Mouse (Mus musculus) limb, embryonic 12.5 days (tissue): ENCODE results near the gene Ccdc40. TPM values are rescaled to one million over a fixed set of nuclear protein-coding genes. Genes with fewer than 3 reads are reported as not detected.
A peak's percentile ranks its signal among the peaks of the same experiment; 100 is the strongest.

Experiments used
- ATAC-seq: fragments of 200-750 bp; cut with Nextera tagmentation; 2 replicates; pipeline ENCODE4 v1.8.0; 2017; ENCODE audit warnings: low read depth, moderate TSS enrichment; ENCODE audit not compliant: insufficient number of reproducible peaks, insufficient read depth, low FRiP score, low TSS enrichment
- H3K27ac ChIP-seq: fragments of 300-500 bp; sonication (generic); 2 replicates; pipeline ENCODE4 v1.5.1; 2016; ENCODE audit warnings: mild to moderate bottlenecking, moderate library complexity
- H3K27me3 ChIP-seq: fragments of 300-500 bp; sonication (generic); 2 replicates; pipeline ENCODE4 v1.6.1; 2016; ENCODE audit warnings: mild to moderate bottlenecking, moderate library complexity
- H3K36me3 ChIP-seq: fragments of 300-500 bp; sonication (generic); 2 replicates; pipeline ENCODE4 v1.6.1; 2016; ENCODE audit warnings: mild to moderate bottlenecking, moderate library complexity
- H3K4me1 ChIP-seq: fragments of 300-500 bp; sonication (generic); replicated peaks from 2 replicates; pipeline ENCODE4 v1.6.1; 2016
- H3K4me2 ChIP-seq: fragments of 300-500 bp; sonication (generic); 2 replicates; pipeline ENCODE4 v1.6.1; 2016; ENCODE audit warnings: mild to moderate bottlenecking, moderate library complexity
- H3K4me3 ChIP-seq: fragments of 300-500 bp; sonication (generic); replicated peaks from 2 replicates; pipeline ENCODE4 v1.5.1; 2016; ENCODE audit warnings: mild to moderate bottlenecking
- H3K9ac ChIP-seq: fragments of 300-500 bp; sonication (generic); replicated peaks from 2 replicates; pipeline ENCODE4 v1.6.1; 2016; ENCODE audit warnings: mild to moderate bottlenecking, moderate library complexity
- H3K9me3 ChIP-seq: fragments of 300-500 bp; sonication (generic); 2 replicates; pipeline ENCODE4 v1.6.1; 2016; ENCODE audit warnings: mild to moderate bottlenecking, moderate library complexity
- WGBS: fragments of 180-500 bp; shearing (Covaris S2); methylation state at CpG from one replicate; pipeline ENCODE4 v1.1.7; 2016; 5-methylcytosine and 5-hydroxymethylcytosine counted together
- polyA plus RNA-seq: library from polyadenylated mRNA; unstranded; fragments of >200 nt; fragmentation: Nextera tagmentation; extraction: Ambion mirVana; gene quantifications from 2 replicates; pipeline ENCODE4 v1.2.1, GENCODE M21; 2016

The Ccdc40 gene
- 8.7 and 8.8 TPM in 2 replicates for polyA plus RNA-seq

- WGBS = under 1% methylated on average over 61 of the region's 66 CpGs
- H3K4me1 ChIP-seq = peaks cover 38% of the 10 kb centered on the region
These were observed at the start of gene Ccdc40, which contains the start of gene Tbc1d16 for GRCm38 (mm10) chr11:119228091-119228781. TSS of gene Ccdc40 (plus strand) at chr11:119228572. TSS of gene Tbc1d16 (minus strand) at chr11:119228499.

GRCm38 (mm10) chr11:119180824-119181582 is 47.4 kb upstream of the Ccdc40 start:
- Histone ChIP-seq H3K4me1 (peaks cover 60% of the 10 kb centered on the region), H3K36me3 (peaks cover 11% of the 10 kb centered on the region; the same call in 1 of the 2 replicates), H3K9me3 (peaks cover 6% of the 10 kb centered on the region; the same call in 1 of the 2 replicates), H3K4me3 (no peak overlapping the region), H3K27me3 (no peaks in the 10 kb centered on the region; the same call in 1 of the 2 replicates), H3K4me2 (no peak overlapping the region), H3K27ac (no peak overlapping the region), H3K9ac (no peak overlapping the region)
- no peak for ATAC-seq
- WGBS = 87% methylated on average over 14 of the region's 14 CpGs

More at GRCm38 (mm10) chr11:119228091-119228781, at the start of gene Ccdc40, which contains the start of gene Tbc1d16:
- H3K27ac ChIP-seq = peak within 1 kb of the TSS; percentile 88
- no peaks in the 10 kb centered on the region for H3K9me3 ChIP-seq
- peak within 1 kb of the TSS; percentile 80 for H3K9ac ChIP-seq
- H3K4me2 ChIP-seq = peak within 1 kb of the TSS; percentile 98
- peak within 1 kb of the TSS; percentile 76 for H3K4me3 ChIP-seq
- H3K27me3 ChIP-seq = no peaks in the 10 kb centered on the region
- H3K36me3 ChIP-seq = 0 out of 2 replicates have a peak, but pooled peaks cover 5% of the 10 kb centered on the region
- peak; percentile 87 for ATAC-seq

DNA sequence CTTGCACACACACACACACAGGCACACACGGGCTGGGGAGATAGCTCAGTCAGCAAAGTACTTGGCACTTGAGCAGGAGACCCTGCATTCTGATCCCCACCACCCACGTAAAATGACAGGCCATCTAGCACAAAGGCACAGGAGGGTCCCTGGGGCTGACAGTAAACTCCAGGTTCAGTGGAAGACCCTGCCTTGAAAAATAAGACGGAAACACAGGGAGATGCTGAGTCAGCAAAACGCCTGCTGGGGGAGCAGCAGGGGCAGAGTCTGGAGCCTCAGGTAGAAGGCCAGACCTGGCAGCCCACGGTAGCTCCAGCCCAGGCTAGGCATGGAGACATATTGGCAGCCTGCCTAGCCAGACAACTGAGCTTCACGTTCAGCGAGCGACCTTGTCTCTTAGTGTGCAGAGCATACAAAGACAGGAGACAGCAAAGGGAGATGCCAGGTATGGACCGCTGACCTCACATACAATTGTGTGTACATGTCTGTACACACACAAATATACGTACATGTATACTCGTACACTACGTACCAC is 46.4 kb upstream of the Ccdc40 start:
- no peak for ATAC-seq
- H3K4me2 ChIP-seq = no peak overlapping the region
- peaks cover 56% of the 10 kb centered on the region for H3K4me1 ChIP-seq
- peaks cover 14% of the 10 kb centered on the region; the same call in 1 of the 2 replicates for H3K36me3 ChIP-seq
- no peak overlapping the region for H3K9ac ChIP-seq
- H3K27me3 ChIP-seq = no peaks in the 10 kb centered on the region; the same call in 1 of the 2 replicates
- no peak overlapping the region for H3K27ac ChIP-seq
- peaks cover 6% of the 10 kb centered on the region; the same call in 1 of the 2 replicates for H3K9me3 ChIP-seq
- 82% methylated on average over 12 of the region's 12 CpGs for WGBS
- H3K4me3 ChIP-seq = no peak overlapping the region

- H3K27me3 ChIP-seq = no peaks in the 10 kb centered on the region; the same call in 1 of the 2 replicates
- peaks cover 6% of the 10 kb centered on the region; the same call in 1 of the 2 replicates for H3K9me3 ChIP-seq
- H3K4me3 ChIP-seq = no peak overlapping the region
- whole genome bisulfite sequencing = 70% methylated on average over 15 of the region's 15 CpGs
- no peak for ATAC-seq
- no peak overlapping the region for H3K27ac ChIP-seq
- no peak overlapping the region for H3K9ac ChIP-seq
- no peak overlapping the region for H3K4me2 ChIP-seq
- H3K36me3 ChIP-seq = peaks cover 14% of the 10 kb centered on the region; the same call in 1 of the 2 replicates
- H3K4me1 ChIP-seq = peaks cover 56% of the 10 kb centered on the region
These were observed 44.6 kb upstream of the Ccdc40 start for GRCm38 (mm10) chr11:119183684-119184310.

GRCm38 (mm10) chr11:119186381-119186780 is 42.0 kb upstream of the Ccdc40 start:
- Histone ChIP-seq H3K36me3 (peaks cover 9% of the 10 kb centered on the region; the same call in 1 of the 2 replicates), H3K27me3 (no peaks in the 10 kb centered on the region), H3K4me1 (peaks cover 70% of the 10 kb centered on the region), H3K27ac (no peak overlapping the region), H3K9me3 (no peaks in the 10 kb centered on the region), H3K4me2 (no peak overlapping the region), H3K4me3 (no peak overlapping the region), H3K9ac (no peak overlapping the region)
- ATAC-seq = no peak
- 84% methylated on average over 3 of the region's 3 CpGs for WGBS

DNA sequence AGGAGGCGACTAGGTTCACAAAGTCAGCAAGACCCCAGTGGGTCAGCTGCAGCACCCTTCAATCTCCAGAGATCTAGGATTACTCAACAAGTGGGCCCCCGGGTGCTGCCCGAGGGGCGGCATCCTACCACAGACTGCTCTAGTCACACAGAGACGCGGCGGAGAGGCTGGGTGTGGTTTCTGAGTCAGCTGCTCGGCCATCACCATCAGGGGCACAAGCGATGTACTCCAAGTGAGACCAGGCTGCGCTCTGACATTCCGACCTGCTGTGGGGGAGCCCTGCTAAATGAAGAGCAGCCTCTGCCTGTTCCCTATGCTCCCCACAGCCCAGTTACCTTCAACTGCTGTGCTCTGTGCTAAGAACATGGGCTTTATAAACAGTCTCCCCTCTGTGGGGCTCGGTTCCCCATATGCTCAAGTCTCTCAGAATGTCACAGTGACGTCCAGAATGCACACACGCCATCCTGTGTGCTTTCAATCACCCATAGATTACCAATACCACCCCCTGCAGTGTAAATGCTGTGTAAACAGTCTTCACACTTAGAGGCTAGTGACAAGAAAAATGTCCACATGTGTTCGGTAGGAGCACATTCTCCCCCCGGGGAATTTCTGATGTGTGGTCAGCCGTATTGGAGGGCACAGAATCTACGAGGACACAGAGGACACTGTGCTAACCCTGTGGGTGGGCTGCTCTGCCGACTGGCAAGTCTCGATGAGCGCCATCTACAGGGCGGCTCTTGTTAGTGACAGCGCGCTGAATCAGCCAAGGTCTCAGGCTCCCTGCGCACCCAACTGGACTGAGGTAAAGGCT is 41.2 kb upstream of the Ccdc40 start:
- Histone ChIP-seq H3K4me2 (no peak overlapping the region), H3K4me3 (no peak overlapping the region), H3K27ac (0 out of 2 replicates have a peak overlapping the region, but pooled peaks have one; percentile 23), H3K9ac (no peak overlapping the region), H3K27me3 (no peaks in the 10 kb centered on the region), H3K9me3 (no peaks in the 10 kb centered on the region), H3K4me1 (peaks cover 62% of the 10 kb centered on the region), H3K36me3 (peaks cover 12% of the 10 kb centered on the region; the same call in 1 of the 2 replicates)
- 47% methylated on average over 25 of the region's 25 CpGs for WGBS
- no peak for ATAC-seq

GRCm38 (mm10) chr11:119187800-119188197 is 40.6 kb upstream of the Ccdc40 start:
- H3K4me3 ChIP-seq = no peak overlapping the region
- H3K4me2 ChIP-seq = no peak overlapping the region
- peaks cover 64% of the 10 kb centered on the region for H3K4me1 ChIP-seq
- ATAC-seq = no peak
- peaks cover 8% of the 10 kb centered on the region; the same call in 1 of the 2 replicates for H3K36me3 ChIP-seq
- H3K27me3 ChIP-seq = no peaks in the 10 kb centered on the region
- 0 out of 2 replicates have a peak overlapping the region, but pooled peaks have one; percentile 25 for H3K27ac ChIP-seq
- H3K9ac ChIP-seq = no peak overlapping the region
- WGBS = 48% methylated on average over 10 of the region's 10 CpGs
- no peaks in the 10 kb centered on the region for H3K9me3 ChIP-seq

- H3K9me3 ChIP-seq = no peaks in the 10 kb centered on the region
- H3K27me3 ChIP-seq = no peaks in the 10 kb centered on the region
- no peak for ATAC-seq
- no peak overlapping the region for H3K9ac ChIP-seq
- H3K4me2 ChIP-seq = no peak overlapping the region
- H3K36me3 ChIP-seq = peaks cover 8% of the 10 kb centered on the region; the same call in 1 of the 2 replicates
- H3K4me3 ChIP-seq = no peak overlapping the region
- WGBS = 63% methylated on average over 6 of the region's 6 CpGs
- H3K27ac ChIP-seq = 0 out of 2 replicates have a peak overlapping the region, but pooled peaks have one; percentile 25
- peaks cover 63% of the 10 kb centered on the region for H3K4me1 ChIP-seq
These were observed 40.0 kb upstream of the Ccdc40 start for GRCm38 (mm10) chr11:119188389-119188788.

- no peak overlapping the region for H3K4me2 ChIP-seq
- peaks cover 8% of the 10 kb centered on the region; the same call in 1 of the 2 replicates for H3K36me3 ChIP-seq
- WGBS = 56% methylated on average over 3 of the region's 3 CpGs
- no peak overlapping the region for H3K27ac ChIP-seq
- no peaks in the 10 kb centered on the region for H3K9me3 ChIP-seq
- no peak overlapping the region for H3K9ac ChIP-seq
- H3K4me3 ChIP-seq = no peak overlapping the region
- H3K4me1 ChIP-seq = peaks cover 58% of the 10 kb centered on the region
- no peaks in the 10 kb centered on the region for H3K27me3 ChIP-seq
- ATAC-seq = no peak
These were observed 39.1 kb upstream of the Ccdc40 start for GRCm38 (mm10) chr11:119189319-119189718.

GRCm38 (mm10) chr11:119190498-119190897 is 37.9 kb upstream of the Ccdc40 start:
- Histone ChIP-seq H3K4me3 (no peak overlapping the region), H3K9ac (no peak overlapping the region), H3K27ac (no peak overlapping the region; the same call in 1 of the 2 replicates), H3K9me3 (no peaks in the 10 kb centered on the region), H3K36me3 (peaks cover 8% of the 10 kb centered on the region; the same call in 1 of the 2 replicates), H3K27me3 (no peaks in the 10 kb centered on the region), H3K4me1 (peaks cover 57% of the 10 kb centered on the region), H3K4me2 (no peak overlapping the region)
- 26% methylated on average over 11 of the region's 11 CpGs for WGBS
- ATAC-seq = peak; percentile 47; the same call in 1 of the 2 replicates
